Mouse (Mus musculus): ENCODE data around the gene Cxcl12.
A peak's percentile ranks its signal among the peaks of the same experiment; 100 is the strongest.

Gene Cxcl12

DNA sequence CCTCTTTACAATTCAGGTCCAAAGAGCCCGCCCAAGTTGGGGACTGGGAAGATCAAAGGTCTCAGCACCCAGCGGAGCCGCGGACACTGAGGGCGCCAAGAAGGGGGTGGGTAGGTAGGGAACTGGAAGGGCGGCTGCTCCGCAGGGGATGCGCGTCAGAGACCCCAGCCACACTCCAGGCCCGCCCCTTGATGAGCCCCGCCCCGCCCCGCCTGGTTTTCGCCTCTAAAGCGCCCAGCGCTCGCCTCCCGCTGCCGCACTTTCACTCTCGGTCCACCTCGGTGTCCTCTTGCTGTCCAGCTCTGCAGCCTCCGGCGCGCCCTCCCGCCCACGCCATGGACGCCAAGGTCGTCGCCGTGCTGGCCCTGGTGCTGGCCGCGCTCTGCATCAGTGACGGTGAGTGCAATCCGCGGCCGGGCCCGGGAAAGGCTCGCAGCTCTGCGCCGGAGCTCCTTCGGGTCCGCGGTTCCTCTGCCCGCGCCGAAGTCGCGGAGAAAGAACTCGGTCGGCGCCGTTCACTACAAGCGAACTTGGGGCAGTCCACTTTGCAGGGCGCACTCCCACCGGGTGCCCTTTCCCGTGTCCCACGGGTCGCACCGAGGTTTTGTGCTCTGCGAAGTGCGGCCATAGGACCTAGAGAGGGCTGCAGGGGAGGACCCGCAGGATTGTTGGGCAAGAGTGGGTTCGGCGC, at the start of gene Cxcl12:
Gene Cxcl12, plus strand, starts transcription at position 215 of the 691 bp plus-strand sequence.
- no peak for DNase-seq (ENCODE audit: low read depth)

DNA sequence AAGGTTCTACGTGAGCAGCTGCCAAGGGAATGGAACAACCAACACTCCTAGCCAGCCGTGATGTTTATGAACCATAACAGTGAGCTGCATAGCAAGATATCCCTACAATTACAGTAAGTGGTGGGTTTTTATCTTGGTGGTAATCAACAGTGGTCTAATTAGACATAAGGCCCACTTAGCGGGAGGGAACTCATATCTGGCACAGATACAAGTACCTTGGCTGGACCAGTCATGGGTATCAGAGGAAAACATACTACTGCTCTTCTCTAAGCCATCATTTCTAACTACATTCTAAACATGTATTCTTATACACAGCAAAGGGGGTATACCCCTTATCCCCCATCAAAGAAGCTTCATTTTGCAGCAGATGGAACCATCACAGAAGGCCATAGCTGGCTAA, 46.3 kb upstream of the Cxcl12 start:
- DNase-seq (ENCODE audit: low read depth), result no peak

DNA sequence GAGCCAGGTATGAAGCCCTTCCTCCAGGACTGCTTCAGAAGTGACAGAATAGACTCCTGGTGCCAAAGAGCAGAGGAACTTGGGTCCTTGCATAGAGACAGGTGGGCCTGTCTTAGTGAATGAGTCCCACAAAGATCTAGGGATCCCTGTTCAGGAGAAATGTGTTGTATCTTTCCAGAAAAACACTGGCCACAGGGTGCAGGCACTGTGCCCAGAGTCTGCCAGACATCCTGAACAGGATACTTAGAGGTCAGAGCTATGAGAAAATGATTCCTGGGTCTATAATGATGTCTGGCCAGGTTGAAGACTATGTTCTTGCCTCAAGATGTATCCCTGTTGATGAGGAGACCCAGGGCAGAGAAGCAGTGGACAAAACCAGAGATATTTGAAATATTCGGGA, 42.0 kb upstream of the Cxcl12 start:
- DNase-seq (ENCODE audit: low read depth), result no peak

DNA sequence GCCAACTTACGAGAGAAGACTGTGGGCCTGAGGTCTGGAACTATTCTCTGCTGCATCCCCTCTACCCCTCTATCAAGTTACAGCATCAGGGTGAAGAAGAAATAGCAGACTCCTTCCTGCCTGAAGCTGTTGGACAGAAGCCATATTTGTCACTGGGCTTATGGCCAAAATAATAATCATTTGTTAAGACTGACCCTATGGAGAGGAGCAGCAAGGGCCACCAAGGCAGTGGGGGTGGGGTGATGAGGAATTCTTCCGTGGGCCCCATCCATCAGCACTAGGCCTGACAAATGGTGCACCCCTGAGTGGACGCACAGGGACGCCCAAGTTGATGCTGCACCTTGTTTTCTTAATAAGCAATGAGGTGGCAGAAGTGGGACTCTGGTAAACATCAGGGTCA, 38.9 kb upstream of the Cxcl12 start:
- no peak for DNase-seq (ENCODE audit: low read depth)

DNA sequence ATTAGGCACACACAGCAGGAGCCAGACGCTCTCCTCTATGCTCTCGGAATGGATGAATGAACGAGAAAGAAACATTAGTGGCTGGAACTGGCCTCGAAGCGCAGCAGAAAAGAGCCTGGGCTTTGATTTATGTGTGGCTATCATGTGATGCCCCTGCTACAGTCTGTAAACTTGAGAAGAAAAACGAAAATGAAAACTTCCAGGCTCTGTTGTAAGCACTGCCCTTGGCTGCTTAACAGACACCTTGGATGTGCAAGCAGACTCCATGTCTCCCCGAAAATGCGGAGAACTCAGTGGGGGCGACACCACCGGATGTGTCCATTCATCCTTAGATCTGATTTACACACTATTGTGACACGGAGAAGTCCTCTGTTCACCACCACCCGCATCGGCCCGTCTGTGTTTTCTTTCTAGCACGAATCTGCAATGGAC, 37.6 kb upstream of the Cxcl12 start:
- DNase-seq (ENCODE audit: low read depth), result no peak

DNA sequence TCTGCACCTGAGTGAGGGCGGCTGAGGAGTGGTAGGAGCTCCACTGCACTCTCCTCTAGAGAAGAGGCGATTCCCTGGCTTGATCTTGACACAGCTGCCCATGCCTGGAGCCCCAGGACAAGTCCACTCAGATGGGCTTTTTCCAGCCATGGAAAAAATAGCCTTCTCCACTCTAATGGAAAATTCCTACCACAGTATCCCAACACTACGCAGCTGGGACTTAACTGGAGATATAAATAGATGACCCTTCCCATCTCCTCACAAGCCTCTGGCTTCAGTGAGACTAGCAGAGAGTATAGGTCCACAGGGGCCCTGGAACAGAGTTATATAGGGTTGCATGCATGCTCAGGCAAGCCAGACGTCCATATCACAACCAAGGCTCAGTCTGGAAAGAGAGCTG, 33.8 kb upstream of the Cxcl12 start:
- DNase-seq (ENCODE audit: low read depth), result no peak

DNA sequence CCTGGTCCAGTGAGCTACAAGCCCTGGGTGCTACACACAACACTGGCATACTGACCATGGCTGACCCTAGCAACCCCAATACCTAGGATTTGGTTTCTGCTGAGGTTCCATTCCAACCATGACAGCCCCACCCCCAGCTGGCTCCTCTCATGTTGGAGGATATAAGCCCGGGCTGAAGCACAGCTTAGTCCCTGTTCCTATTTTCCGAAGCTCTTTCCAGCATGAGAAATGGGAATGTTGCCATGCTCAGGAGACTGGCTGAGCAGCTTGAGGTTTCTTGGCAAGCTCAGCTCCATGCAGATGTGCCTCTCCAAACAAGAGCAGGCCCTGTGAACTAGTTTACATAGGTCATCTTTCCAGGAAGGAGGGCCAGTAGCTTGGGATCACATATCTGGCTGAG, 30.6 kb upstream of the Cxcl12 start:
- DNase-seq (ENCODE audit: low read depth), result no peak

DNA sequence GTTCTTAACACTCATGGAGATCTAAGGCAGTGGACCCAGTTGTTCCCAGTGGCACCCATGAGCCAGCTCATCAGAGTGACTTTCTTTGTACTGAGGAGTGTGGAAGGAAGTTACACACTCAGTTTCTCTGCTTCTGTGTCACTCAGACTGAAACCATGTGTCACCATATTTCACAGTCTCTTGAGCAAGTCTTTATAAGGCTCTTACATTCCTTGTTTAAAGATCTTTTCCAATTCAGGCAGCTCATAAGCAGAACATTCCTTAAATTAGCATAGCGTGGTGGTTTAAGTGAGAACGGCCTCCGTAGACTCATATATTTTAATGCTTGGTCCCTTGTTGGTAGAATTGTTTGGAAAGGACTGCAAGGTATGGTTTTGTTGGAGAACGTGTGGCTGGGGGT, 27.4 kb upstream of the Cxcl12 start:
- no peak for DNase-seq (ENCODE audit: low read depth)

DNA sequence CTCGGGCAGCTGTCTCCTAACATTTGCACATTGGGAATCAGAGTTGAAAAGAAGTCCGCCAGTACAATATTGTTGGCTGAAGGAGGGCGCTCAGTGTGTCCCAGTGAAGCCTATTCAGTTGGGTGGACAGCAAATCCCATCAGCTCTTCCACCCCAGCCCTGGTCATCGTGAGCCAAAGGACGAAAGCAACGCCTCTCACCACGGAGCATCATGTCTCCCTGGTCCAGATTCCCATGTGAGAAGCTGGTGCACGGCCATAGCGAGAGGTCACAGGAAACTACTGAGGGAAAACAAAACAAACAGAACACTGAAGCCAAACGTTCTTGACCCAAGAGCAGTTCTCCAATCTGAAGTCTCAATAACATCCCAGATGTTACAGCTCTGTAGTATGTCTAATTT, 21.4 kb upstream of the Cxcl12 start:
- no peak for DNase-seq (ENCODE audit: low read depth)

DNA sequence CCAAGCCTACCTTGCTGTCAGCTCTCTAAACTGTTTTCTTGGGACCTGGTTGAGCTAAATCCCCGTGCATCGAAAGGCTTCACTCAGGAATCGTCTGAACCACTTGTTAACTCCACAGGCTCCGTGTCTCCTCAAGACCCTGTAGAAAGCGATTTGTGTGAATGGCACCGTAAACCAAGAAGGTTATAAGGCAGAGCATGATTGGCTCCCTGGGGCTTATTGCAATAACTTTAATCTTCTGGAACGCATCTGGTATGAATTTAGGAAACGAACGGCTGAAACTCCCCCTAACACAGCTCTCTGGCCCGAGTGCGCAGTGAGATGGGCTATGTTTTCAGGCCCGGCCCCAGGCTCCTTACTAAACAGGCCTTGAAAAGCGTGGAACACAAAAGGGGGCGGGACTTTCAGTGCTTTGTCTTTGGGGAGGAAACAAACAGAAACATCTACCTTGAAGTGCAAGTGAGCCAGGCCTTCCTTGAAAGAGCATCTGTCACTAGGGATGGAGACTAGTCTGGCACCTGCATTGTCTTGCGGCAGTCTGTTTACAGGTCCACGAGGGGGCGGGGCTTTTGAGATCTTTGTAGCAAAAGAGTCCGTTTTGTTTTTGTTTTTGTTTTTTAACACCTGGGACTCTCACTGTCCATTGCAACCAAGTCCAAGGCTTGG, 16.7 kb upstream of the Cxcl12 start:
- DNase-seq (ENCODE audit: low read depth), result no peak

DNA sequence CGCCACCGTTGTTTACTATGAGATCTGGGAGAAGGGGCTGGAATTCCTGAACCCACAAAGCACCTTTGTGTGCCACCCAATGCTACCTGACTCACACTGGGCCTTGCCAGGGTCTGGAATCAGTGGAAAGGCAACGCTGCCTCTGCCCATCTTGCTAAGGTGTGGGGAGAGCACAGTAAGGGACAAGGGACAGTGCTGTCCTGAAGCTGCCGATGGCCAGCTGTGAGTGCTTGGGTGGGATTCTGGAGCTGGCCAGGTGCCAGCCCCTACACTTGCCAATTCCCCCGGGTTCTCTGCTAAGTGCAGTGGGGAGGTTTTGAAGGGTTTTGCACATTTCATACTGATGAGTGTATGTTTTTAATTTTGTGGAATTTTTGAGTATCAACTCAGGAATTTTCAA, 15.3 kb upstream of the Cxcl12 start:
- DNase-seq (ENCODE audit: low read depth), result no peak

DNA sequence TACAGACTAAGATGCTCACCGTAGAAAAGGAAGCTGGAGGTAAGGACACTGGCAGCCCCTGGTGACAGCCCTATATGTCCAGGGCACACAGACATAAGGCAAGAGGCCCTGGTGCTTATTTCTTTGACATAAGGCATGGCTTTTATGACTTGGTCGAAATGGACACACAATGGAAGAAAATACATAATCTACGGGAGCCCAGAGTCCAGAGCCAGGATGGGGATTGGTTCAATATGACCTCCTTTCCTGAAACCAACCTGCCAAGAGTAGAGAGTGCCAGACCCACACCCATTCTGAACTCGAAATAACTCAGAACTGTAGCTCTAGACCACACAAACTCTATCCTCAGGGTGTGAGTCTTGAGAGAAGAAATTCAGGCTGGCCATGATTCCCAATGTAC, 11.5 kb upstream of the Cxcl12 start:
- no peak for DNase-seq (ENCODE audit: low read depth)

DNA sequence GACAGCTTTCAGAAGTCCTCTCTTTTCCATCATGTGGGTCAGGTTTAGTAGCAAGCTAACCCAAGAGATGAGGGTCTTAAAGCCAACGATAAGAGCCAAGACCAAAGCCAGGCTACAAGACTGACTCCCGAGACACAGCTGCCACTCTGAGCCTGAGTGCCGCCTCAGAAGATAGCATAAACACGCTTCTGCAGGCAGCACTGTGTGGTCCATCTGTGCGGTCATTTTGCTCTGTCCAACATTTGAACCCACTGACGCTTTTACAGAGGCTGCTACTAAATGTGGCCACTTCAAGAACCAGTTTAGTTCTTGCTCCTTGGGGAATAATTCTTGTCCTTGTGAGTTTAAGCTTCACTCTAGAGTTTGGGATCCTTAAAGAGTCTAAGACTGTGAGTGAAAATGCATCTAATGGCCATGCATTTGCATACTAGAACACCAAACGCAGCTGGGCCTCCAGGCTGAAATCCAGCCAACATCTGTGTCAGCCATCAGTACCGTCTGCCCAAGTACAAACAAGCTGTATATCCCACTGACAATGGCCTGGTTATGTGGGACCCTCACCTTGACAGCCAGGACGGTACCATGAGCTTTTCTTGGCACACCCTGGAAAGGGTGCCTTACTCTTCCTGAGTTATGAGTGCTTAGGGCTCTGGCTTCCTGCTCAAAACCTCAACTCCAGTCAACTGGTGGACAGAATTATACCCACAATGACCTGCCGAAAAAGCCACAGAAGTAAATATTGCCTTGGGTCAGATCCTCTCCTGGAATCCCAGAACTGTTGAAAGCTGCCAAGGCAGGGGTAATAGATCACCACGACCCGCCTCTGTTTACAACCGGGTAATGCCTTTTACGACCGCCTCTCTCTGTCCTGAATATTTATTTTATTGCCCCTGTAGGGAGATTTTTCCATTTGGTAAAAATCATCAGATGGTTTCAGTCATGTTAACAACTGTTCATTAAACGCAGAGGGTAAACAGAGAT, 8.3 kb upstream of the Cxcl12 start:
- DNase-seq (ENCODE audit: low read depth), result no peak

DNA sequence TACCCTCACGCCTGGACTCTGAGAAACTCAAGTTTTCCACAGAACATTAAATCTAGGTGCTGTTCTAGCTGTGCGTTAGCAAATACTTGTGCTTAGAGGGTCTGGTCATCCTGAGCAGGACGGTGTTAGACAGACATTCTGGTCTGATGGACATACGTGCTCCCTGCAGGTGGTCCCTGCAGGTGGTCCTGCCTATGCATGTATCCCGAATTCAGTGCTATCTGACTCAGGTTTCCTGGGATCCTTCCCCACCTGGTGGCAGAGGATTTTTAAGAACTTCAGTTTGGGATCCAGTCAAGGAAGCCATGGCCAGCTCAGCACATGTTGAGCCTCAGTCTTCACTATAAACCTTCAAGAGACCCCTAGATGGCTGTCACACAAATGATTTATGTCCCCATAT, 4.8 kb upstream of the Cxcl12 start:
- DNase-seq (ENCODE audit: low read depth), result no peak

DNA sequence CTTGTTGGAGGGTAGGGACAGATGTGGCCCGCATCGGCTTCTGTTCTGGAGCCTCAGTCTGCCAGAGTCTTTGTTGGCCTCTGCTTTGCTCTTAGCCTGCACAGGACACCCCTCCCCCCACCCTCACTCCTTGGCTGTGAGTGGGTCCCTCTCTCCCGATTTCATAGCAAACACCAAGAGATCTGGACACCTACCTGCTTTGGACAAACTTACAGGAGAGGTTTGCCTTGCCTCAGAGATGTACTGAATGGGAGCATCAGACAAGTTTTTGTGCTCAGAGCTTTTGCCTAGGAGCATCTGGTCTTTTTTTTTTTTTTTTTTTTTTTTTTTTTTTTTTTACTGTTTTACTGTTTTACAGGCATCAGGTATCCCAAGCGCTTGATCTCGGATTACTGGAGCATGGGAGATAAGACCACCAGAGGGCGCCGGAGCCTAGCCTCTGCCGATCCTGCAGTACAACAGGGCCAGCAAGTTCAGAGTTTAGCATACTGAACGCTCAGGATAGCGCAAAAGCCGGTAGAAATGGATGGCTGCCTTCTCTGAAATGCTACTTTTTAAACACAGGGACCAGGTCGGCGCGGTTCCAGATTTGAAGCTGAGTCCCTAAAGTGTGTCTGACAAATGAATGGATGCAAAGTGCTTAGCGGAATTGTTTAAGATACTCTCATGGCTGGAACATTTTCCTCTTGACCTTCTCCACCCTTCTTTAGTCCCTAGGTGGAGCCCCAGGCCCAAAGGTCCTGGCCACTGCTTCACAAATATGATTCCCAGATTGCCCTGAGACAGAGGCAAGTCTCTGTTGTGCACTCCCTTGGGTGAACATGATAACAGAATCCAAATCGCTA, 1.5 kb upstream of the Cxcl12 start:
- DNase-seq (ENCODE audit: low read depth), result peak; percentile 59

DNA sequence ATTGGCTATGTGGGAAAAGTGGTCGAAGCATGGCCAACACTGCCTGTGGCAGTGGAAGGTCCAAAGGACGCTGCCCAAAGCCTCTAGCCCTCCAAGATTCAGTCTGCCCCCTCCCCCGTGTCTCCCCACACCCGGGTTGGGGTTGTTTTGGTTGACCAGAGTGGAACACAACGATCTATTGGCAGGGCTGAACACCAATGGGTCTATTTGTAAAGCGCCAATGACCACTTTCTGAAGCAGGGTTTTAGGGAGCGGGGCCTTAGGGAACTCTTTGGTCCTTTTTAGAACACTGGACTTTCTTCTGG, 957 bp upstream of the Cxcl12 start:
- DNase-seq (ENCODE audit: low read depth), result no peak

DNA sequence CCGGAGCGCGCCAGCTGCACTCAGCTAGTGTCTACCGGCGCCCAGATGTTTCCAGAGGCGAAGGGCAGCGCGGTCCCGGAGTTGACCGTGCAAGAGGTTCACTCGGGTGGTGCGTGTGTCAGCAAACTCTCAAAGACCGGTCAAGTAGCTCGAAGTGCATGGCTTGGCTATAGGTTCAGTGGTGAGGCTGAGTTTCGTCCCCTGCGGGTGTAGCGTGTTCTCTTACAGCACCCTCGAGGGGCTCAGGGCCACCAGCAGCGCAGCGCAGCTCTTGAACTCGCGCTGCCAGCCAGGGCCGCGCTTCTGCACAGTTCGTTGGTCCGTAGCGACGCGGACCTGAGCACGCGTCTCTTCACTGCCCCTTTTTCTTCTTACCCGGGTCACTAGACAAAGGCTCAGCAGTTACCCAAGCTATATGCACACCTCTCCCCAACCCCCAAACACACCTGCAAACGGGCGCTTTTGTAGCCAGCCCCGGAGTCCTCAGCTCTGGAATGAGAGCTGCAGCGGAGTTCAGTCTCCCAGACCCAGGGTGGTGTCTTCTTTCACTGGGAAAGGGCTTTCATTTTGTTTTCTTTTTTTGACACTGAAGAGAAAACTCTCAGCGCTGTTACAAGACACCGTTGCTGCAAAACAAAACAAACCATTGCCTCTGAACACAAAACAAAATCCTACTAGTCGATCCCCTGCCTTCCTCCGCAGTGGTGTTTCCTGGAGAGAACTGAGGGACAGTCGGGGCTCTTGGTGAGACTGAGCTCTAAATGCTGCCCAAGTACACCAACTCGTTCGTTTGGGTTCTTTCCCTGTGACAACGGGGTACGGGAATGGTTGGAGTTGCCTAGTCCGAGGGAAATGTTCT, 945 bp downstream of the Cxcl12 start:
- DNase-seq (ENCODE audit: low read depth), result no peak

DNA sequence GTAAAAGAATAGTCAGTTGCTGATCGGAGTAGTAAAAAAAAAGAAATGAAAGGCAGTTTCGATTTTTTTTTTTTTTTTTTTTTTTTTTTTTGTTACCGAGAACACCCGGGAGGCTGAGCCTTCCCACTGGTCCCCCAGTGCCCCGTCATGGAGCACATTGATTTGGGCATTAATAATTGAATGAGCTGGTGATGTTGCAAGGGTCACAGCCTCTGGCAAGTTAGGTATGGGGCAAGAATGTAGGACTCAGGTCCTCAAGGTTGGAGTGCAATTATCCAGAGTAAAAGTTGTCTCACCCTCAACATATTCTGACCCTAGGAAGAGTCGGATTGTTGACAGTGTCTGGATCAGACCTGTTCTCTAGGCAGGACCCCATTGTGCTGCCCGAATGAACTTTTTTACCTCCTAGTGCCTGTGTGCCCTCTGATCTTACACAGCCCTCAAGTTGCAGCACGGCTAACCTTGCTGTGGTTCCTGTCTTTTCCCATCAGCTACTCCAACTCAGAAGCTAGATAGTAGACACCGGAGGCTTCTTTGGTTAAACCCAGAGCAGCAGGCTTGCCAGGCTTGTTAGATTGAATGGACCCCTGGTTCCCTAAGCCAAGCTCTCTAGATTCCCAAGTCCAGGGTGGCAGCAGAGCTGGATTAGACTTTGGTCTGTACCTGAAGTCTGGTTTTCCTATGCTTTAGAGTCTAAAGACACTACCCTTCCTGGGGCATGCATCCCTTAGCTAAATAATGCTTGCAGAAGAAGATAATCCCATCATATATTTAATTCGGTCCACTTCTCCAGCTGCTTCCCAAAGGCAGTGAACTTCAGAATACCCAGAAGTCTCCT, 1.8 kb downstream of the Cxcl12 start:
- no peak for DNase-seq (ENCODE audit: low read depth)

DNA sequence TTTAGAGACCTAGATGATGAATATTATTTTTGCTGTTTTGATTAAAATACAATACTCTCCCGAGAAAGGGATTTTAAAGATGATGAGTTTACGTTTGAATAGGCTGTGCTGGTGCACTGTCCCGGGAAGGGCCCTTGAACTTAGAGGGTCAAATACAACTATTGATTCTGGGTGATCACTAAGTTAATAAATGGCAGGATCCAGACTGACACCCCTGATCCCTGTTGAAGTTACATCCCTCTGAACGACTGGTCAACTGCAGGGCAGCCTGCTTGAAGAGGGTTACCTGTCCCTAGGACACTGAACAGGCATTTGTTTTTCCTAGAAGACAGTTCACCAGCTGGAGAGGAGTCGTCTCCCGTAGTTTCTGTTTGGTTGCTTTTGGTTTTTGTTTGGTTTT, 4.0 kb downstream of the Cxcl12 start:
- DNase-seq (ENCODE audit: low read depth), result no peak

DNA sequence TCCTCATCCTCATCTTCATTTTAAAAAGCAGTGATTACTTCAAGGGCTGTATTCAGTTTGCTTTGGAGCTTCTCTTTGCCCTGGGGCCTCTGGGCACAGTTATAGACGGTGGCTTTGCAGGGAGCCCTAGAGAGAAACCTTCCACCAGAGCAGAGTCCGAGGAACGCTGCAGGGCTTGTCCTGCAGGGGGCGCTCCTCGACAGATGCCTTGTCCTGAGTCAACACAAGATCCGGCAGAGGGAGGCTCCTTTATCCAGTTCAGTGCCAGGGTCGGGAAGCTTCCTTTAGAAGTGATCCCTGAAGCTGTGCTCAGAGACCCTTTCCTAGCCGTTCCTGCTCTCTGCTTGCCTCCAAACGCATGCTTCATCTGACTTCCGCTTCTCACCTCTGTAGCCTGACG, 5.5 kb downstream of the Cxcl12 start:
- DNase-seq (ENCODE audit: low read depth), result peak; percentile 32
